In the genomic region with DNA sequence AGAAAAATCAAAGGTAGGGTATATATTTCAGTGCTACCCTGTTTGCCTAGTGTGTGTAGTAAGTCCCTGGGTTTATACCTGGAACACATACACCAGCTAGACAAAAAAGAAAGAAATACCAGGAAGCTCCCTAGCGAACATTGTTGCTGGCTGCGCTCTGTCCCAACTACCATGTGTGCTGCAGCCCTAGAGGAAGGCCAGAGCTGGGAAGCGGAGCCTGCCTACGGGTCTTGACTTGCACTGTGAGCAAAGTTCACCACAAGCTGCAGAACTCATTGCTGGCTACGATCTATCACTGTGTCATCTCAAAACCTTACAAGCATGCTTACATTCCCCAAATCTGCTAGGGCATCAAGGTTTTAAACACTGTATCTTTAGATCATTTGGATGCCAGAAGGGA, we compare ENCODE assay signal across 29 mouse cellular contexts.
DNase-seq lines count a peak whose midpoint lies in the region; ATAC-seq and TF ChIP-seq lines count a peak whose summit lies in the region.
"Had no signal": no experiment of that assay in that cellular context is flagged by ENCODE, and none has a peak within 500 bp of the region (broad histone marks: within the 10 kb centered on the region; RNA-seq: fewer than 3 reads in every experiment).

No protein-coding gene starts in this region.

- TF ChIP-seq CTCF in kidney, adult 2 months (conservative IDR thresholded peaks at IDR 0.05; ENCODE audit: insufficient read depth, insufficient read length, low read depth, low read length): no peak
- no peak for TF ChIP-seq CTCF in lung, adult 2 months (IDR thresholded peaks at IDR 0.05; ENCODE audit: insufficient read depth, low read length)

- ATAC-seq in embryonic facial prominence, embryonic 14.5 days (ENCODE audit: low read depth): no peak
- ATAC-seq: forebrain, postnatal 0 days; inflammation-experienced regulatory T-cells, adult 6 months; liver, embryonic 12.5 days; midbrain, embryonic 16.5 days; Patski had no signal

- H3K9ac ChIP-seq in embryonic facial prominence, embryonic 14.5 days (ENCODE audit: low read depth, low read length): no peak overlapping the region
- H3K9ac ChIP-seq: forebrain, postnatal 0 days; heart, embryonic 13.5 days; hindbrain, embryonic 14.5 days; limb, embryonic 13.5 days; liver, embryonic 12.5 days; neural tube, embryonic 15.5 days; stomach, embryonic 15.5 days had no signal

- H3K36me3 ChIP-seq in embryonic facial prominence, embryonic 14.5 days (ENCODE audit: control insufficient read depth, insufficient read depth, low read length): no peaks in the 10 kb centered on the region
- peaks cover 35% of the 10 kb centered on the region for H3K36me3 ChIP-seq in embryonic facial prominence, embryonic 10.5 days (replicated peaks)
- no peaks in the 10 kb centered on the region for H3K36me3 ChIP-seq in kidney, adult 2 months (ENCODE audit: control insufficient read depth, insufficient read depth, low read length)
- H3K36me3 ChIP-seq: G1E; liver, embryonic 12.5 days; neural tube, embryonic 15.5 days; stomach, embryonic 15.5 days had no signal

- no peaks in the 10 kb centered on the region for H3K9me3 ChIP-seq in embryonic facial prominence, embryonic 14.5 days (ENCODE audit: control insufficient read depth, low read length)
- H3K9me3 ChIP-seq in embryonic facial prominence, embryonic 10.5 days: no peaks in the 10 kb centered on the region
- H3K9me3 ChIP-seq: heart, embryonic 13.5 days; limb, embryonic 13.5 days; liver, embryonic 12.5 days; neural tube, embryonic 15.5 days; stomach, embryonic 15.5 days had no signal

- no peak for TF ChIP-seq POLR2A in kidney, adult 2 months (IDR thresholded peaks at IDR 0.05; ENCODE audit: low read depth, low read length)
- TF ChIP-seq POLR2A in lung, adult 2 months (IDR thresholded peaks at IDR 0.05; ENCODE audit: borderline replicate concordance, extremely low read depth, low read depth, low read length): no peak

- WGBS in embryonic facial prominence, embryonic 14.5 days: 59% methylated on average over 5 of the region's 5 CpGs
- 82% methylated on average over 5 of the region's 5 CpGs for WGBS in embryonic facial prominence, embryonic 10.5 days
- 63% methylated on average over 5 of the region's 5 CpGs for WGBS in kidney, adult 2 months
- 73% methylated on average over 5 of the region's 5 CpGs for WGBS in lung, adult 2 months

- intact Hi-C loops in left cerebral cortex, postnatal 4 days (cut with DNase I): no loop called here

- no peaks in the 10 kb centered on the region for H3K27me3 ChIP-seq in embryonic facial prominence, embryonic 14.5 days (replicated peaks; ENCODE audit: control insufficient read depth, insufficient read depth, low read length)
- no peaks in the 10 kb centered on the region for H3K27me3 ChIP-seq in embryonic facial prominence, embryonic 10.5 days (replicated peaks; ENCODE audit: low read depth, poor library complexity, severe bottlenecking)
- H3K27me3 ChIP-seq in kidney, adult 2 months (replicated peaks; ENCODE audit: control insufficient read depth, insufficient read depth, low read length): no peaks in the 10 kb centered on the region
- H3K27me3 ChIP-seq: CH12.LX; heart, embryonic 13.5 days; limb, embryonic 13.5 days; liver, embryonic 12.5 days; neural tube, embryonic 15.5 days; Patski; stomach, embryonic 15.5 days had no signal

- peak; percentile 32 for DNase-seq in embryonic facial prominence, embryonic 14.5 days (ENCODE audit: low spot score)
- no peak for DNase-seq in embryonic facial prominence, embryonic 10.5 days (ENCODE audit: low spot score)
- DNase-seq in kidney, adult 2 months: peak; percentile 8
- DNase-seq in kidney, adult 8-10 months: no peak
- peak; percentile 12 for DNase-seq in lung, postnatal 14 days
- no peak for DNase-seq in lung, adult 2 months
- peak; percentile 8 for DNase-seq in mesoderm, embryonic 11.5 days (ENCODE audit: low read depth, low spot score)
- no peak for DNase-seq in left cerebral cortex, postnatal 4 days
- DNase-seq: adrenal gland, adult 2 months; B cell, adult 2 months; cerebellum, adult 2 months; forebrain, postnatal 0 days; heart, adult 18-20 months; lung, adult 18-20 months; lung, postnatal 4 days; thymus, postnatal 25 days had no signal

- no peaks in the 10 kb centered on the region; the same call in 1 of the 2 replicates for H3K4me1 ChIP-seq in embryonic facial prominence, embryonic 14.5 days (ENCODE audit: control insufficient read depth, insufficient read depth, low read length)
- H3K4me1 ChIP-seq in embryonic facial prominence, embryonic 10.5 days: no peaks in the 10 kb centered on the region
- H3K4me1 ChIP-seq in kidney, adult 2 months (ENCODE audit: control insufficient read depth, insufficient read depth, low read length): no peaks in the 10 kb centered on the region
- H3K4me1 ChIP-seq in lung, adult 2 months (ENCODE audit: control insufficient read depth, insufficient read depth, low read length): peaks cover 2% of the 10 kb centered on the region
- H3K4me1 ChIP-seq: heart, embryonic 13.5 days; limb, embryonic 13.5 days; liver, embryonic 12.5 days; neural tube, embryonic 15.5 days; stomach, embryonic 15.5 days had no signal

- no peak overlapping the region for H3K4me3 ChIP-seq in embryonic facial prominence, embryonic 14.5 days (ENCODE audit: low read depth, low read length)
- no peak overlapping the region for H3K4me3 ChIP-seq in embryonic facial prominence, embryonic 10.5 days
- no peak overlapping the region for H3K4me3 ChIP-seq in kidney, adult 2 months (ENCODE audit: insufficient read depth, low read depth, low read length)
- no peak overlapping the region for H3K4me3 ChIP-seq in lung, adult 2 months (replicated peaks; ENCODE audit: extremely low read depth, low read depth, low read length)
- H3K4me3 ChIP-seq: heart, embryonic 13.5 days; layer of hippocampus, adult 2 months; limb, embryonic 13.5 days; liver, embryonic 12.5 days; myocyte; neural tube, embryonic 15.5 days; stomach, embryonic 15.5 days had no signal

- no peak overlapping the region for H3K27ac ChIP-seq in embryonic facial prominence, embryonic 14.5 days (replicated peaks; ENCODE audit: low read depth, low read length)
- no peak overlapping the region for H3K27ac ChIP-seq in embryonic facial prominence, embryonic 10.5 days (replicated peaks)
- no peak overlapping the region for H3K27ac ChIP-seq in kidney, adult 2 months (ENCODE audit: insufficient read depth, low read depth, low read length)
- H3K27ac ChIP-seq: heart, embryonic 13.5 days; hindbrain, embryonic 14.5 days; layer of hippocampus, adult 2 months; limb, embryonic 13.5 days; liver, embryonic 12.5 days; neural tube, embryonic 15.5 days; stomach, embryonic 15.5 days had no signal

- H3K4me2 ChIP-seq in embryonic facial prominence, embryonic 14.5 days (ENCODE audit: low read depth, low read length): no peak overlapping the region
- H3K4me2 ChIP-seq: heart, embryonic 13.5 days; hindbrain, embryonic 14.5 days; limb, embryonic 13.5 days; liver, embryonic 12.5 days; neural tube, embryonic 15.5 days; stomach, embryonic 15.5 days had no signal

Comparison
In these comparisons a context has a peak if more than half of its experiments do, and no peak if none do; other contexts are left out.
1. DNase-seq: peak in embryonic facial prominence, embryonic 14.5 days (single experiment), kidney, adult 2 months (single experiment), lung, postnatal 14 days (single experiment) and mesoderm, embryonic 11.5 days (single experiment); none in embryonic facial prominence, embryonic 10.5 days (single experiment), kidney, adult 8-10 months (0 of 2), lung, adult 2 months (single experiment) and left cerebral cortex, postnatal 4 days (single experiment).